Mouse (Mus musculus): ENCODE measurements around the gene Hddc3.

GRCm38 (mm10) chr7:80372166-80372565 is 29.3 kb downstream of the Hddc3 start:
- TF ChIP-seq POLR2A (IDR thresholded peaks at IDR 0.05; ENCODE audit: control insufficient read depth in 1 of 2, insufficient read depth in 1 of 2, low read depth in 1 of 2, low read length in 2 of 2, poor library complexity in 1 of 2), result no peak
- no peak for TF ChIP-seq CTCF (IDR thresholded peaks at IDR 0.05 in 2 of 3, conservative IDR thresholded peaks at IDR 0.05 in 1 of 3; ENCODE audit: control insufficient read depth in 1 of 3, insufficient read depth in 1 of 3, low read depth in 2 of 3, low read length in 3 of 3, poor library complexity in 1 of 3, severe bottlenecking in 1 of 3)
- no peak for TF ChIP-seq ZKSCAN1 (IDR thresholded peaks at IDR 0.05; ENCODE audit: low read depth, low read length)
- no peak for TF ChIP-seq NELFE (IDR thresholded peaks at IDR 0.05; ENCODE audit: low read depth, low read length)
- no peak for TF ChIP-seq TAL1 (IDR thresholded peaks at IDR 0.05; ENCODE audit: low read length)
- TF ChIP-seq E2F4 (IDR thresholded peaks at IDR 0.05; ENCODE audit: borderline replicate concordance, low read depth, low read length), result no peak
- no peak for TF ChIP-seq CHD2 (IDR thresholded peaks at IDR 0.05; ENCODE audit: low read length)
- TF ChIP-seq SIN3A (IDR thresholded peaks at IDR 0.05; ENCODE audit: low read length), result no peak
- no peak for TF ChIP-seq MYC (IDR thresholded peaks at IDR 0.05; ENCODE audit: low read depth, low read length)
- no peak for TF ChIP-seq MAX (IDR thresholded peaks at IDR 0.05; ENCODE audit: low read length)
- TF ChIP-seq POLR2AphosphoS5 (IDR thresholded peaks at IDR 0.05; ENCODE audit: borderline replicate concordance, low read depth, low read length), result no peak
